Mouse (Mus musculus) liver, embryonic 15.5 days (tissue): ENCODE data around the gene Tmem141. TPM values are rescaled to one million over a fixed set of nuclear protein-coding genes. Genes with fewer than 3 reads are reported as not detected.
A peak's percentile ranks its signal among the peaks of the same experiment; 100 is the strongest.

Experiments
- ATAC-seq: fragments of 200-750 bp; cut with Nextera tagmentation; 2 replicates; pipeline ENCODE4 v1.8.0; 2017; ENCODE audit warnings: moderate number of reproducible peaks, mild to moderate bottlenecking, moderate library complexity; ENCODE audit not compliant: insufficient read depth
- H3K27ac ChIP-seq: fragments of 300-500 bp; sonication (generic); replicated peaks from 2 replicates; pipeline ENCODE4 v1.5.1; 2015; ENCODE audit warnings: mild to moderate bottlenecking, inconsistent platforms
- H3K27me3 ChIP-seq: fragments of 300-500 bp; sonication (generic); 2 replicates; pipeline ENCODE4 v1.6.1; 2015; ENCODE audit warnings: mild to moderate bottlenecking, inconsistent platforms
- H3K36me3 ChIP-seq: fragments of 300-500 bp; sonication (generic); replicated peaks from 2 replicates; pipeline ENCODE4 v1.6.1; 2015; ENCODE audit warnings: moderate library complexity, mild to moderate bottlenecking, inconsistent platforms
- H3K4me1 ChIP-seq: fragments of 300-500 bp; sonication (generic); replicated peaks from 2 replicates; pipeline ENCODE4 v1.6.1; 2015; ENCODE audit warnings: inconsistent platforms
- H3K4me2 ChIP-seq: fragments of 300-500 bp; sonication (generic); 2 replicates; pipeline ENCODE4 v1.6.1; 2015; ENCODE audit warnings: moderate library complexity, mild to moderate bottlenecking, inconsistent platforms
- H3K4me3 ChIP-seq: fragments of 300-500 bp; sonication (generic); replicated peaks from 2 replicates; pipeline ENCODE4 v1.5.1; 2015; ENCODE audit warnings: mild to moderate bottlenecking, inconsistent platforms
- H3K9ac ChIP-seq: fragments of 300-500 bp; sonication (generic); 2 replicates; pipeline ENCODE4 v1.6.1; 2015; ENCODE audit warnings: moderate library complexity, mild to moderate bottlenecking, inconsistent platforms
- H3K9me3 ChIP-seq: fragments of 300-500 bp; sonication (generic); replicated peaks from 2 replicates; pipeline ENCODE4 v1.6.1; 2016; ENCODE audit warnings: inconsistent platforms
- WGBS: fragments of 180-500 bp; shearing (Covaris S2); methylation state at CpG from one replicate; pipeline ENCODE4 v1.1.7; 2015; ENCODE audit warnings: mixed read lengths; ENCODE audit not compliant: insufficient replicate concordance; 5-methylcytosine and 5-hydroxymethylcytosine counted together
- polyA plus RNA-seq: library from polyadenylated mRNA; unstranded; fragments of >200 nt; fragmentation: Nextera tagmentation; extraction: Ambion mirVana; gene quantifications from 2 replicates; pipeline ENCODE4 v1.2.1, GENCODE M21; 2015

The Tmem141 gene
- polyA plus RNA-seq, 1 experiment from 2014 or later = 8.2 TPM

- H3K9ac ChIP-seq = no peak overlapping the region
- H3K27ac ChIP-seq = no peak overlapping the region
- no peaks in the 10 kb centered on the region for H3K4me1 ChIP-seq
- H3K9me3 ChIP-seq = no peaks in the 10 kb centered on the region
- no peak for ATAC-seq
- 14% methylated on average over 6 of the region's 6 CpGs for WGBS
- no peaks in the 10 kb centered on the region for H3K27me3 ChIP-seq
- H3K4me3 ChIP-seq = no peak overlapping the region
- H3K4me2 ChIP-seq = no peak overlapping the region
- no peaks in the 10 kb centered on the region for H3K36me3 ChIP-seq
Observed at GRCm38 (mm10) chr2:25639890-25640289, 18.1 kb upstream of the Tmem141 start.

- H3K9me3 ChIP-seq = no peaks in the 10 kb centered on the region
- no peak overlapping the region for H3K4me2 ChIP-seq
- no peak overlapping the region for H3K4me3 ChIP-seq
- no peak overlapping the region for H3K9ac ChIP-seq
- 48% methylated on average over 1 of the region's 1 CpGs for WGBS
- H3K4me1 ChIP-seq = no peaks in the 10 kb centered on the region
- no peak overlapping the region for H3K27ac ChIP-seq
- no peak for ATAC-seq
- H3K36me3 ChIP-seq = no peaks in the 10 kb centered on the region
- H3K27me3 ChIP-seq = no peaks in the 10 kb centered on the region
Observed at GRCm38 (mm10) chr2:25634046-25634445, 12.2 kb upstream of the Tmem141 start.

GRCm38 (mm10) chr2:25633616-25634015 is 11.8 kb upstream of the Tmem141 start:
- no peak for ATAC-seq
- no peaks in the 10 kb centered on the region for H3K9me3 ChIP-seq
- H3K9ac ChIP-seq = no peak overlapping the region
- peaks cover under 1% of the 10 kb centered on the region; the same call in 1 of the 2 replicates for H3K4me1 ChIP-seq
- H3K4me2 ChIP-seq = no peak overlapping the region
- WGBS = 66% methylated on average over 3 of the region's 3 CpGs
- H3K4me3 ChIP-seq = no peak overlapping the region
- H3K27ac ChIP-seq = no peak overlapping the region
- no peaks in the 10 kb centered on the region for H3K27me3 ChIP-seq
- no peaks in the 10 kb centered on the region for H3K36me3 ChIP-seq

- WGBS = 35% methylated on average over 4 of the region's 4 CpGs
- no peak overlapping the region for H3K27ac ChIP-seq
- H3K4me1 ChIP-seq = peaks cover 3% of the 10 kb centered on the region; the same call in 1 of the 2 replicates
- ATAC-seq = no peak
- H3K9me3 ChIP-seq = no peaks in the 10 kb centered on the region
- H3K9ac ChIP-seq = no peak overlapping the region
- H3K4me3 ChIP-seq = no peak overlapping the region
- H3K36me3 ChIP-seq = no peaks in the 10 kb centered on the region
- no peak overlapping the region for H3K4me2 ChIP-seq
- no peaks in the 10 kb centered on the region for H3K27me3 ChIP-seq
Observed at GRCm38 (mm10) chr2:25628738-25629137, 6.9 kb upstream of the Tmem141 start.

- Histone ChIP-seq H3K36me3 (no peaks in the 10 kb centered on the region), H3K9ac (no peak within 1 kb of the TSS), H3K4me2 (no peak within 1 kb of the TSS), H3K9me3 (no peaks in the 10 kb centered on the region), H3K4me3 (no peak within 1 kb of the TSS), H3K4me1 (peaks cover 3% of the 10 kb centered on the region; the same call in 1 of the 2 replicates), H3K27me3 (no peaks in the 10 kb centered on the region), H3K27ac (no peak within 1 kb of the TSS)
- ATAC-seq = peak; percentile 28; the same call in 1 of the 2 replicates
- WGBS = 53% methylated on average over 6 of the region's 6 CpGs
Observed at GRCm38 (mm10) chr2:25627811-25628210, 6.0 kb upstream of the Tmem141 start, which contains the start of gene Fcna. Gene Fcna, minus strand, starts transcription at chr2:25628030.

GRCm38 (mm10) chr2:25625986-25626385 is 4.2 kb upstream of the Tmem141 start:
- WGBS = 32% methylated on average over 5 of the region's 5 CpGs

GRCm38 (mm10) chr2:25620852-25621228 is 965 bp downstream of the Tmem141 start:
- WGBS = 50% methylated on average over 4 of the region's 4 CpGs
- Histone ChIP-seq H3K36me3 (no peaks in the 10 kb centered on the region), H3K4me1 (peaks cover 17% of the 10 kb centered on the region), H3K9ac (no peak overlapping the region), H3K27ac (no peak overlapping the region), H3K4me3 (no peak overlapping the region), H3K9me3 (no peaks in the 10 kb centered on the region), H3K4me2 (peak overlapping the region; percentile 74), H3K27me3 (peaks cover 44% of the 10 kb centered on the region)
- ATAC-seq = no peak

More at GRCm38 (mm10) chr2:25625986-25626385, 4.2 kb upstream of the Tmem141 start:
- Histone ChIP-seq H3K4me1 (peaks cover 13% of the 10 kb centered on the region), H3K4me3 (no peak overlapping the region), H3K9me3 (no peaks in the 10 kb centered on the region), H3K4me2 (no peak overlapping the region), H3K9ac (no peak overlapping the region), H3K27ac (no peak overlapping the region), H3K36me3 (no peaks in the 10 kb centered on the region), H3K27me3 (no peaks in the 10 kb centered on the region)
- ATAC-seq = no peak

- H3K9ac ChIP-seq = no peak overlapping the region
- H3K4me2 ChIP-seq = no peak overlapping the region
- no peaks in the 10 kb centered on the region for H3K9me3 ChIP-seq
- 11% methylated on average over 6 of the region's 6 CpGs for WGBS
- H3K4me3 ChIP-seq = no peak overlapping the region
- peaks cover 18% of the 10 kb centered on the region for H3K4me1 ChIP-seq
- no peaks in the 10 kb centered on the region for H3K36me3 ChIP-seq
- peaks cover 49% of the 10 kb centered on the region for H3K27me3 ChIP-seq
- H3K27ac ChIP-seq = no peak overlapping the region
- ATAC-seq = no peak
Observed at GRCm38 (mm10) chr2:25620386-25620785, 1.4 kb downstream of the Tmem141 start.

- peaks cover 66% of the 10 kb centered on the region for H3K27me3 ChIP-seq
- H3K9ac ChIP-seq = no peak within 1 kb of the TSS
- 49% methylated on average over 3 of the region's 3 CpGs for WGBS
Observed at GRCm38 (mm10) chr2:25617578-25617977, 4.2 kb downstream of the Tmem141 start, which contains the start of gene Ccdc183. Gene Ccdc183, minus strand, starts transcription at chr2:25617678.

GRCm38 (mm10) chr2:25616398-25616797 is 5.4 kb downstream of the Tmem141 start:
- 18% methylated on average over 22 of the region's 22 CpGs for WGBS
- no peaks in the 10 kb centered on the region for H3K36me3 ChIP-seq
- no peak overlapping the region for H3K27ac ChIP-seq
- no peaks in the 10 kb centered on the region for H3K9me3 ChIP-seq
- H3K4me3 ChIP-seq = no peak overlapping the region
- H3K27me3 ChIP-seq = peaks cover 66% of the 10 kb centered on the region
- no peak overlapping the region for H3K9ac ChIP-seq
- H3K4me2 ChIP-seq = peak overlapping the region; percentile 13
- peaks cover 13% of the 10 kb centered on the region for H3K4me1 ChIP-seq
- no peak for ATAC-seq

More at GRCm38 (mm10) chr2:25617578-25617977, 4.2 kb downstream of the Tmem141 start, which contains the start of gene Ccdc183:
- Histone ChIP-seq H3K27ac (no peak within 1 kb of the TSS), H3K36me3 (no peaks in the 10 kb centered on the region), H3K4me1 (peaks cover 18% of the 10 kb centered on the region), H3K9me3 (no peaks in the 10 kb centered on the region), H3K4me3 (no peak within 1 kb of the TSS), H3K4me2 (no peak within 1 kb of the TSS)
- ATAC-seq = no peak

GRCm38 (mm10) chr2:25608671-25609070 is 13.1 kb downstream of the Tmem141 start:
- Histone ChIP-seq H3K27me3 (peaks cover 11% of the 10 kb centered on the region; the same call in 1 of the 2 replicates), H3K9ac (0 out of 2 replicates have a peak overlapping the region, but pooled peaks have one; percentile 8), H3K4me2 (peak overlapping the region; percentile 80), H3K4me1 (peaks cover 31% of the 10 kb centered on the region), H3K9me3 (no peaks in the 10 kb centered on the region), H3K27ac (peak overlapping the region; percentile 86; the same call in 1 of the 2 replicates), H3K36me3 (no peaks in the 10 kb centered on the region; the same call in 1 of the 2 replicates), H3K4me3 (peak overlapping the region; percentile 89)
- WGBS = 50% methylated on average over 10 of the region's 10 CpGs
- no peak for ATAC-seq
